Mouse (Mus musculus): Measurements from ENCODE around the gene Disp3. TPM values are rescaled to one million over a fixed set of nuclear protein-coding genes. Genes with fewer than 3 reads are reported as not detected.

Gene Disp3
- polyA plus RNA-seq, 1 experiment from 2014 or later: 0.17 TPM

DNA sequence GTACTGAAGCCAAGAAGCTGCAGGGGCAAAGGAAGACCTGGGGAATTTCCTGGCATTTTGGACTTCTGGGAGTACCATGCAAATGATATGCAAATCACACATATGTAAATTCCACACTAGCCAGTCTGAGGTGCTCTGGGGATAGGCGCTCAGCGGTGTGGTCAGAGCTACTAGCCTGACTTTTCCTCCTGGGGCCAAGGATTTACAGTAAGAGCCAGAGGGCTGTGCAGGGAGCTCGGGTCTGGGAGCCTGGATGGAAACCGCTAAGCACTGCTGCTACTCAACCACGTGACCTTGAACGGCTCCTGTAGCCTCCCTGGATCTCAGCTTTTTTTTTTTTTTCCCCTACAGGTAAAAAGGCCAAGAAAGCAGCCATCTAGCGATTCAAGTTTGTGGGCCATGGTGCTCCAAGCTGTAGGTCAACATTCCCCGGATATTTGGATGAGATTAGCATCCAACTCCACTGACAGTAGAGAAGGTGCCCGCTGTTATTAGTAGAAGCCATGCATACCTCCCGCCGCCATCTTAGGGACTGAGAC is 95.0 kb downstream of the Disp3 start:
- no peak overlapping the region for H3K4me2 ChIP-seq (ENCODE audit: low read depth, low read length)
- no peak overlapping the region for H3K9ac ChIP-seq (ENCODE audit: low read depth, low read length)
- H3K9me3 ChIP-seq (replicated peaks; ENCODE audit: control insufficient read depth, low read length): no peaks in the 10 kb centered on the region
- H3K4me1 ChIP-seq (ENCODE audit: control insufficient read depth, low read depth, low read length): peaks cover 12% of the 10 kb centered on the region
- H3K4me3 ChIP-seq (ENCODE audit: low read depth, low read length): no peak overlapping the region
- no peaks in the 10 kb centered on the region; the same call in 1 of the 2 replicates for H3K27me3 ChIP-seq (ENCODE audit: control insufficient read depth, insufficient read depth, low read depth, low read length)
- ATAC-seq (ENCODE audit: low read depth): no peak
- WGBS (ENCODE audit: insufficient replicate concordance): 35% methylated on average over 11 of the region's 11 CpGs
- H3K27ac ChIP-seq (ENCODE audit: low read length): no peak overlapping the region
- no peaks in the 10 kb centered on the region for H3K36me3 ChIP-seq (ENCODE audit: control insufficient read depth, insufficient read depth)

Other genes starting within 250 kb of the Disp3 start
- gene Clcn6, start 249.1 kb downstream of the Disp3 start, polyA plus RNA-seq (2015; fragmentation: Nextera tagmentation; extraction: Ambion mirVana): 1.4 and 1.8 TPM in 2 replicates
- 10.9 and 11.9 TPM in 2 replicates for gene Mthfr, start 248.9 kb downstream of the Disp3 start, polyA plus RNA-seq (2015; fragmentation: Nextera tagmentation; extraction: Ambion mirVana)
- gene Agtrap, start 199.9 kb downstream of the Disp3 start, polyA plus RNA-seq (2015; fragmentation: Nextera tagmentation; extraction: Ambion mirVana): 9.2 and 9.4 TPM in 2 replicates
- gene Mad2l2, start 157.6 kb downstream of the Disp3 start, polyA plus RNA-seq (2015; fragmentation: Nextera tagmentation; extraction: Ambion mirVana): 12.4 and 13.9 TPM in 2 replicates
- 0.04 TPM in 2 replicates for gene Draxin, start 157.3 kb downstream of the Disp3 start, polyA plus RNA-seq (2015; fragmentation: Nextera tagmentation; extraction: Ambion mirVana)
- 10.6 and 11.4 TPM in 2 replicates for gene Fbxo6, start 135.8 kb downstream of the Disp3 start, polyA plus RNA-seq (2015; fragmentation: Nextera tagmentation; extraction: Ambion mirVana)
- gene Fbxo44, start 127.5 kb downstream of the Disp3 start, polyA plus RNA-seq (2015; fragmentation: Nextera tagmentation; extraction: Ambion mirVana): 0.63 and 0.71 TPM in 2 replicates
- not detected in 2 replicates for gene Fbxo2, start 127.3 kb downstream of the Disp3 start, polyA plus RNA-seq (2015; fragmentation: Nextera tagmentation; extraction: Ambion mirVana)
- 10.8 and 11.9 TPM in 2 replicates for gene Ubiad1, start 156.8 kb upstream of the Disp3 start, polyA plus RNA-seq (2015; fragmentation: Nextera tagmentation; extraction: Ambion mirVana)
- gene Mtor, start 160.6 kb upstream of the Disp3 start, polyA plus RNA-seq (2015; fragmentation: Nextera tagmentation; extraction: Ambion mirVana): 7.6 and 9.3 TPM in 2 replicates
- gene Angptl7, start 212.5 kb upstream of the Disp3 start, polyA plus RNA-seq (2015; fragmentation: Nextera tagmentation; extraction: Ambion mirVana): 0.43 and 0.83 TPM in 2 replicates

All from liver, embryonic 16.5 days (tissue).